Mouse (Mus musculus) right cerebral cortex, postnatal 10 days (tissue): ENCODE data around the gene Olfr355.

ENCODE experiments used
- DNase-seq, 2 experiments: peaks; one replicate each; pipeline ENCODE4 v3.0.0; 2021; ENCODE audit warnings: low spot score in 2 of 2

The Olfr355 gene

DNA sequence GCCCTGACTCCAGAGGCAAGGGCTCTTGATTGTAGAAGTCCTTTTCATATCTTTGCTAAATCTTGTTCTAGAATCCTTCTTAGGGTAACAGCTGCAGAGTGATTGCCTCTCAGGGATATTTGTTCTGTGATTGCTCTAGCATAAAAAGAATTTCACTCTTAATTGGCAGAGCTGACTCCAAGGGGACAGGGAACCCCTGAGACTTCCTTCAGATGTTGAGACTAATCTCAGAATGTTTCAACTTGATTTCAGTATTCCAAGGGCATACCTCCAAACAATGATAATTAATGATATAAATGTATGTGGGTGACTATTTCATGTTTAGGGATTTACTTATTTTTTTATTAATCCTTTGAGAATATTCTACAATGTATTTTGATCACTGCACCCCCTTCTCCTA is at the start of gene Olfr355:
TSS of gene Olfr355 (minus strand) at position 101 of the 400 bp plus-strand sequence.
- DNase-seq, result no peak

DNA sequence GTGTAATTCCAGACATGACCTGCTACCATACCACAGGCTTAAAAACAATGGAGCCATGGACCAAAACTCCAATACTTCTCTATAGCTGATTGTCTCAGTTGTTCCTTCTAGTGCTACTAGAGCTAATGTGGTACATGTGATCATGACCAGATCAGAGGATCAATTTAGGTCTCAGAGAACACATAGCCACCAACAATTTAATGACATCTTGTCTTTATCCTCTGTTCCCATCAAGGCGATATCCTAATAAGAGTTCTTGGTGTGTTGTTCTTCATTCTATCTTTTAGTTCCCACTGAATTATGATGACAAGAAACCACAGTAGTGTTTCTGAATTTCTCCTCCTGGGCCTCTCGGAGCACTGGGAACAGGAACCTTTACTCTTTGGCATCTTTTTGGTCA is 8.1 kb upstream of the Olfr355 start, which contains the start of gene Olfr356:
TSS of gene Olfr356 (plus strand) at position 301 of the 400 bp plus-strand sequence.
- no peak for DNase-seq

DNA sequence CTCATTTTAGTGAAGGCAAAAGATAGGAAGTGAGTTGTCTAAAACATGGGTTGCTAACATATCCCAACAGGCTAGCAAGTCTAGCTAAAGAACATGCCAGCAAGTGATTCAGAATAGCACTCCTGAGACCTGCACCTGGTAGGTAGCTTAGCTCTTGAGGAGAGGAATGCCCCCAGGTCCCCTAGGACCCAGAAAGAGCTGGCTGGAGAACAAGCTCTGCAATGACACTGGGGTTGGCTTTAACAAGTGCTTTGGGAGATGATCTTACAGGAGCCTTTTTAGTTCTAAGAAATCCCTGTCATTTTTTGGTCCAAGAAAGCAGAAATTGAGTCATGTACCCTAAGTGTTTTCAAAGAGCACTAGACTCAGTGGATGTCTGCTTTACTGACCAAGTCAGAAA is 23.3 kb downstream of the Olfr355 start, which contains the start of gene Olfr354:
TSS of gene Olfr354 (plus strand) at position 301 of the 400 bp plus-strand sequence.
- DNase-seq, result no peak

DNA sequence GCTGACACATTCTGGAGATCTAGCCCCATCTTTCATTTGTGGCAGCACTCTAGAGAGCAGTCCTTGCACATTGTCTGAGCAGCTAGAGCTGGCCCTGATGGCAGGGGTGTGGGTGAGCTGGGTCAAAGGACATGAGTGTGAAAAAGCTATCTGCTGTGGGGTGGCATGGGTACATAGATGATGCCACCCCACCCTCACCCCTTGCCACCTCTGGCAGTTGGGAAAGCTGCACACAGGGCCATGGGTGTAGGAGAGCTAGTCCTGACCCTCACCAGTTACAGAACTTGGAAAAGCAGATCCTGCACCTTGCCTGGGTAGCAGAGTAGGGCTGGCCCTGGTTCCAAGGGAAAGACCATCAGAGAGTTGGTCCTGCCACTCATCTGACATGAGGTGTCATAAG is 31.6 kb downstream of the Olfr355 start:
- no peak for DNase-seq

DNA sequence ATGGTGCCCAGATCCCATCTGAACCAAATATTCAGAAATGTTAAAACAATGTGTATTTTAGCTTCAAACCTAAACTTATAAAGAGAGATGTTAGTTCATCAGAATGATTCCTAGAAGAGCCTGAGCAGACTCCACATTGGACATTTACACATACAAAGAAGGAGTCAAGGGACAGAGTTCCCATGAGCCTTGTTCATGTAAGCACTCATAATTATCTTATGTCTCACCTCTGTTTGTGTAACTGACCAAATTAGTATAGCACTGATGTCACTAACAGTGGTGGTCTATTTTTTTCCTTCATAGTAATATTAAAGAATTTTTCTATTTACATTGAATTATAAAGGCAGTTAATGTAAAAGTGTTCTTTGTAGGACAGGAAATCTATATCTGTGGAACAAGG is 35.9 kb downstream of the Olfr355 start, which contains the start of gene Olfr353:
TSS of gene Olfr353 (minus strand) at position 101 of the 400 bp plus-strand sequence.
- no peak for DNase-seq
